Mouse (Mus musculus) neural tube, embryonic 10.5 days (tissue): ENCODE data around the gene Get4.

Experiments used
- DNase-seq: peaks from one replicate; pipeline ENCODE4 v3.0.0-alpha.2; 2017; ENCODE audit warnings: low spot score; ENCODE audit errors: extremely low spot score

Gene Get4

GRCm38 (mm10) chr5:139252081-139252909 lies at the start of gene Get4:
TSS of gene Get4 (plus strand) at chr5:139252324.
- DNase-seq, result peak; percentile 97

GRCm38 (mm10) chr5:139203312-139203711 lies 48.8 kb upstream of the Get4 start:
- DNase-seq, result no peak

- no peak for DNase-seq
Observed at GRCm38 (mm10) chr5:139206081-139206480, 46.0 kb upstream of the Get4 start.

GRCm38 (mm10) chr5:139206525-139206924 lies 45.6 kb upstream of the Get4 start:
- DNase-seq, result no peak

- DNase-seq, result no peak
Observed at GRCm38 (mm10) chr5:139208183-139208582, 43.9 kb upstream of the Get4 start.

GRCm38 (mm10) chr5:139208871-139209684 lies 43.0 kb upstream of the Get4 start:
- no peak for DNase-seq

GRCm38 (mm10) chr5:139209685-139210026 lies 42.5 kb upstream of the Get4 start:
- DNase-seq, result no peak

GRCm38 (mm10) chr5:139211737-139212385 lies 40.3 kb upstream of the Get4 start:
- no peak for DNase-seq

- no peak for DNase-seq
Observed at GRCm38 (mm10) chr5:139214298-139214697, 37.8 kb upstream of the Get4 start.

- no peak for DNase-seq
Observed at GRCm38 (mm10) chr5:139215184-139215583, 36.9 kb upstream of the Get4 start.

- no peak for DNase-seq
Observed at GRCm38 (mm10) chr5:139216121-139216520, 36.0 kb upstream of the Get4 start.

GRCm38 (mm10) chr5:139216774-139217173 lies 35.4 kb upstream of the Get4 start:
- no peak for DNase-seq

GRCm38 (mm10) chr5:139220006-139220515 lies 32.1 kb upstream of the Get4 start:
- DNase-seq, result no peak

- no peak for DNase-seq
Observed at GRCm38 (mm10) chr5:139220610-139221009, 31.5 kb upstream of the Get4 start.

GRCm38 (mm10) chr5:139223331-139223730 lies 28.8 kb upstream of the Get4 start:
- no peak for DNase-seq

GRCm38 (mm10) chr5:139227236-139227635 lies 24.9 kb upstream of the Get4 start:
- no peak for DNase-seq

- DNase-seq, result no peak
Observed at GRCm38 (mm10) chr5:139227645-139228044, 24.5 kb upstream of the Get4 start.

GRCm38 (mm10) chr5:139228318-139228717 lies 23.8 kb upstream of the Get4 start:
- DNase-seq, result no peak

GRCm38 (mm10) chr5:139229716-139230115 lies 22.4 kb upstream of the Get4 start:
- DNase-seq, result no peak

GRCm38 (mm10) chr5:139232083-139232482 lies 20.0 kb upstream of the Get4 start:
- DNase-seq, result no peak

GRCm38 (mm10) chr5:139234423-139234822 lies 17.7 kb upstream of the Get4 start:
- DNase-seq, result no peak

- no peak for DNase-seq
Observed at GRCm38 (mm10) chr5:139237436-139237835, 14.7 kb upstream of the Get4 start.
